Mouse (Mus musculus) cerebellum, postnatal 14 days (tissue): ENCODE measurements around the gene Rpl41.

Experiments used
- DNase-seq, 2 experiments: peaks; one replicate each; pipeline ENCODE4 v3.0.0; 2021; ENCODE audit warnings: mixed read lengths in 2 of 2

Rpl41 gene

GRCm38 (mm10) chr10:128548947-128549681 lies at the start of gene Rpl41:
Rpl41 (minus strand) TSS chr10:128549305.
- peak; percentile 92 to 94 for DNase-seq

GRCm38 (mm10) chr10:128598476-128598875 lies 49.4 kb upstream of the Rpl41 start:
- DNase-seq = no peak

- DNase-seq = no peak
Measured at GRCm38 (mm10) chr10:128592797-128593196, 43.7 kb upstream of the Rpl41 start.

- DNase-seq = no peak
Measured at GRCm38 (mm10) chr10:128591436-128591835, 42.3 kb upstream of the Rpl41 start.

GRCm38 (mm10) chr10:128590193-128590690 lies 41.1 kb upstream of the Rpl41 start:
- peak; percentile 83 to 88 for DNase-seq

- DNase-seq = peak; percentile 30 to 32
Measured at GRCm38 (mm10) chr10:128589464-128590192, 40.5 kb upstream of the Rpl41 start, which contains the start of gene Erbb3. Erbb3 (minus strand) TSS chr10:128589652.

- peak in 1 of 2 experiments; percentile 6 for DNase-seq
Measured at GRCm38 (mm10) chr10:128588775-128589463, 39.8 kb upstream of the Rpl41 start.

GRCm38 (mm10) chr10:128588136-128588535 lies 39.0 kb upstream of the Rpl41 start:
- no peak for DNase-seq

GRCm38 (mm10) chr10:128587697-128588096 lies 38.6 kb upstream of the Rpl41 start:
- DNase-seq = no peak

GRCm38 (mm10) chr10:128587120-128587519 lies 38.0 kb upstream of the Rpl41 start:
- DNase-seq = no peak

- no peak for DNase-seq
Measured at GRCm38 (mm10) chr10:128586546-128586945, 37.4 kb upstream of the Rpl41 start.

GRCm38 (mm10) chr10:128584386-128584785 lies 35.3 kb upstream of the Rpl41 start:
- no peak for DNase-seq

GRCm38 (mm10) chr10:128583644-128584043 lies 34.5 kb upstream of the Rpl41 start:
- DNase-seq = peak in 1 of 2 experiments; percentile 46

- DNase-seq = no peak
Measured at GRCm38 (mm10) chr10:128579731-128580130, 30.6 kb upstream of the Rpl41 start.

- no peak for DNase-seq
Measured at GRCm38 (mm10) chr10:128579298-128579697, 30.2 kb upstream of the Rpl41 start.

- no peak for DNase-seq
Measured at GRCm38 (mm10) chr10:128578330-128578729, 29.2 kb upstream of the Rpl41 start.

- peak in 1 of 2 experiments; percentile 27 for DNase-seq
Measured at GRCm38 (mm10) chr10:128575063-128575462, 26.0 kb upstream of the Rpl41 start.

- DNase-seq = peak; percentile 97 to 98
Measured at GRCm38 (mm10) chr10:128565788-128566531, 16.9 kb upstream of the Rpl41 start, which contains the start of gene Pa2g4. Pa2g4 (minus strand) TSS chr10:128565987.

GRCm38 (mm10) chr10:128565206-128565787 lies 16.2 kb upstream of the Rpl41 start:
- no peak for DNase-seq

GRCm38 (mm10) chr10:128563544-128563943 lies 14.4 kb upstream of the Rpl41 start:
- no peak for DNase-seq

- DNase-seq = no peak
Measured at GRCm38 (mm10) chr10:128556963-128557362, 7.9 kb upstream of the Rpl41 start.

- DNase-seq = no peak
Measured at GRCm38 (mm10) chr10:128556286-128556685, 7.2 kb upstream of the Rpl41 start.
